Mouse (Mus musculus) heart, embryonic 13.5 days (tissue): ENCODE data around the gene Kdm2b. TPM values are rescaled to one million over a fixed set of nuclear protein-coding genes. Genes with fewer than 3 reads are reported as not detected.
A peak's percentile ranks its signal among the peaks of the same experiment; 100 is the strongest.

Experiments used
- ATAC-seq: fragments of 200-750 bp; cut with Nextera tagmentation; 2 replicates; pipeline ENCODE4 v1.8.0; 2017; ENCODE audit warnings: moderate TSS enrichment; ENCODE audit not compliant: insufficient number of reproducible peaks, low FRiP score, low TSS enrichment; ENCODE audit errors: extremely low read depth
- H3K27ac ChIP-seq: fragments of 300-500 bp; sonication (generic); replicated peaks from 2 replicates; pipeline ENCODE4 v1.5.1; 2015; ENCODE audit warnings: moderate library complexity, mild to moderate bottlenecking, inconsistent platforms
- H3K27me3 ChIP-seq: fragments of 300-500 bp; sonication (generic); replicated peaks from 2 replicates; pipeline ENCODE4 v1.6.1; 2015; ENCODE audit warnings: mild to moderate bottlenecking, inconsistent platforms
- H3K36me3 ChIP-seq: fragments of 300-500 bp; sonication (generic); 2 replicates; pipeline ENCODE4 v1.6.1; 2015; ENCODE audit warnings: mild to moderate bottlenecking, inconsistent platforms
- H3K4me1 ChIP-seq: fragments of 300-500 bp; sonication (generic); 2 replicates; pipeline ENCODE4 v1.6.1; 2015; ENCODE audit warnings: inconsistent platforms
- H3K4me2 ChIP-seq: fragments of 300-500 bp; sonication (generic); 2 replicates; pipeline ENCODE4 v1.6.1; 2015; ENCODE audit warnings: inconsistent platforms, mild to moderate bottlenecking, moderate library complexity
- H3K4me3 ChIP-seq: fragments of 300-500 bp; sonication (generic); 2 replicates; pipeline ENCODE4 v1.5.1; 2015; ENCODE audit warnings: moderate library complexity, mild to moderate bottlenecking, inconsistent platforms
- H3K9ac ChIP-seq: fragments of 300-500 bp; sonication (generic); 2 replicates; pipeline ENCODE4 v1.6.1; 2015; ENCODE audit warnings: inconsistent platforms, mild to moderate bottlenecking, moderate library complexity
- H3K9me3 ChIP-seq: fragments of 300-500 bp; sonication (generic); 2 replicates; pipeline ENCODE4 v1.6.1; 2016; ENCODE audit warnings: inconsistent platforms
- WGBS: fragments of 180-500 bp; shearing (Covaris S2); methylation state at CpG from one replicate; pipeline ENCODE4 v1.1.7; 2015; ENCODE audit warnings: mixed read lengths; 5-methylcytosine and 5-hydroxymethylcytosine counted together
- polyA plus RNA-seq: library from polyadenylated mRNA; unstranded; fragments of >200 nt; fragmentation: Nextera tagmentation; extraction: Ambion mirVana; gene quantifications from 2 replicates; pipeline ENCODE4 v1.2.1, GENCODE M21; 2015

Kdm2b gene
- polyA plus RNA-seq, 1 experiment from 2014 or later, result 28.2 TPM

- Histone ChIP-seq H3K9me3 (no peaks in the 10 kb centered on the region), H3K4me2 (no peak overlapping the region), H3K36me3 (peaks cover 8% of the 10 kb centered on the region; the same call in 1 of the 2 replicates), H3K27ac (no peak overlapping the region), H3K27me3 (no peaks in the 10 kb centered on the region), H3K4me1 (peaks cover 41% of the 10 kb centered on the region), H3K4me3 (no peak overlapping the region), H3K9ac (no peak overlapping the region)
- WGBS, result 91% methylated on average over 16 of the region's 16 CpGs
- ATAC-seq, result no peak
Measured at GRCm38 (mm10) chr5:122888612-122889214, 100.9 kb downstream of the Kdm2b start.

DNA sequence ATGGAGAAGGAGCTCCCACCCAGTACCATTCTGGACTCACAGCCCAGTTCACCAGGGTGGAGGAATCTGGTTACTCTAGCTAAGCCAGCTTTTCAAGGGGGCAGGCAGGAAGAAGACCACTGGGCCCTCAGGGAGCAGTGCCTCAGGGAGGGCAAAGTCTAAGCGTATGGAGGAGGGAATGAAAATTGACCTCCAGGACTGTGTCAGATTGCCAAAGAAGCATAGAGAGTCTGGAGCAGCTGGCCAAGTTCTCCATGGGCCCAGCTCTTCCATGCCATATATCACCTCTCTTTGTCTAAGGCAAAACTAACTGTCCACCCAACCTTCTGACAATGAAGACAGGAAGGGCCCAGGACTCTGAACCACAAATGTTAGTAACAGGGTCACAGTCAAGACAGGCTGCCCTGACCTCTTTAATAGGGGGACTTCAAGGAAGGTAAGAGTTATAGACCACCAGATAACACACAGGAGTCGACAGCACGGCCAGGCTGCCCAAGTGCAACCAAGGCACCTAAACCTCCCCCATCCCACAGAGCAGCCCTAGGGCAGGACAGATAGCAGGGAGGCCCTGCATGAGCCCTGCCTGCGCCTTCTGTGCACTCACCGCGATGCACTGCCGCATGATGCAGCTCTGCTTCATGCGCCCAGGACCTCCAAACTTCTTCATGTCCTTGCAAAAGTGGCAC, 101.6 kb downstream of the Kdm2b start:
- no peak overlapping the region for H3K27ac ChIP-seq
- 69% methylated on average over 8 of the region's 8 CpGs for WGBS

DNA sequence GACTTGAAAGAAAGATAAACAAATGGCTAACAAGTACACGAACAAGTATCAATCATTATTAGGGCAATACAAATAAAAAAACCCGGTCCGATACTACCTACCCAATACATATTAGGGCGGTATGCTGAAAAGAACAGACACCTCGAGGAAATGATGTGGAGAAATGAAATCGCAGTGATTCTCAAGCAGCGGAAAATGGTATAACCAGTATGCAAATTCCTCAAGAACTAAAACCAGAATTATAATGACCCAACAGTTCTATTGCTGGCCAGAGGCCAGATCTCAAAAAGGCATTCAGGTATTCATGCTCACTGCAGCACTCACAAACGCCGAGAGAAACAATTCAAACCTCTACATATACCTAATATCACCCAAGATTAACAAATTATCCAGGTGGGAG, 102.6 kb downstream of the Kdm2b start:
- no peaks in the 10 kb centered on the region for H3K27me3 ChIP-seq
- no peak for ATAC-seq
- peaks cover 20% of the 10 kb centered on the region for H3K36me3 ChIP-seq
- H3K9ac ChIP-seq, result no peak overlapping the region
- H3K27ac ChIP-seq, result no peak overlapping the region
- WGBS, result 87% methylated on average over 9 of the region's 9 CpGs
- no peak overlapping the region for H3K4me3 ChIP-seq
- no peaks in the 10 kb centered on the region for H3K9me3 ChIP-seq
- H3K4me1 ChIP-seq, result peaks cover 42% of the 10 kb centered on the region
- H3K4me2 ChIP-seq, result no peak overlapping the region

More for the DNA sequence above, 101.6 kb downstream of the Kdm2b start:
- ATAC-seq, result no peak
- Histone ChIP-seq H3K9ac (no peak overlapping the region), H3K4me3 (no peak overlapping the region), H3K4me1 (peaks cover 44% of the 10 kb centered on the region), H3K27me3 (no peaks in the 10 kb centered on the region), H3K9me3 (no peaks in the 10 kb centered on the region), H3K4me2 (no peak overlapping the region), H3K36me3 (peaks cover 10% of the 10 kb centered on the region; the same call in 1 of the 2 replicates)

- H3K27me3 ChIP-seq, result no peaks in the 10 kb centered on the region
- peaks cover 28% of the 10 kb centered on the region for H3K4me1 ChIP-seq
- whole genome bisulfite sequencing, result 64% methylated on average over 7 of the region's 7 CpGs
- H3K27ac ChIP-seq, result 0 out of 2 replicates have a peak overlapping the region, but pooled peaks have one; percentile 22
- no peak overlapping the region for H3K4me3 ChIP-seq
- no peak for ATAC-seq
- 0 out of 2 replicates have a peak overlapping the region, but pooled peaks have one; percentile 29 for H3K9ac ChIP-seq
- no peak overlapping the region for H3K4me2 ChIP-seq
- no peaks in the 10 kb centered on the region for H3K9me3 ChIP-seq
- H3K36me3 ChIP-seq, result peaks cover 39% of the 10 kb centered on the region
Measured at GRCm38 (mm10) chr5:122884594-122885348, 104.9 kb downstream of the Kdm2b start.

- no peak overlapping the region for H3K4me3 ChIP-seq
- H3K4me2 ChIP-seq, result no peak overlapping the region
- H3K9me3 ChIP-seq, result no peaks in the 10 kb centered on the region
- no peaks in the 10 kb centered on the region for H3K27me3 ChIP-seq
- peaks cover 49% of the 10 kb centered on the region for H3K36me3 ChIP-seq
- ATAC-seq, result no peak
- H3K27ac ChIP-seq, result 0 out of 2 replicates have a peak overlapping the region, but pooled peaks have one; percentile 12
- H3K4me1 ChIP-seq, result peaks cover 28% of the 10 kb centered on the region
- WGBS, result 38% methylated on average over 2 of the region's 2 CpGs
- H3K9ac ChIP-seq, result no peak overlapping the region
Measured at GRCm38 (mm10) chr5:122883652-122884235, 105.9 kb downstream of the Kdm2b start.

GRCm38 (mm10) chr5:122883237-122883636, 106.4 kb downstream of the Kdm2b start:
- Histone ChIP-seq H3K36me3 (peaks cover 54% of the 10 kb centered on the region), H3K4me1 (peaks cover 28% of the 10 kb centered on the region), H3K9ac (no peak overlapping the region), H3K27me3 (no peaks in the 10 kb centered on the region), H3K4me3 (no peak overlapping the region), H3K4me2 (no peak overlapping the region), H3K27ac (no peak overlapping the region), H3K9me3 (no peaks in the 10 kb centered on the region)
- 76% methylated on average over 9 of the region's 9 CpGs for WGBS
- ATAC-seq, result no peak

GRCm38 (mm10) chr5:122882256-122883050, 107.2 kb downstream of the Kdm2b start:
- Histone ChIP-seq H3K27me3 (no peaks in the 10 kb centered on the region), H3K9me3 (no peaks in the 10 kb centered on the region), H3K4me1 (peaks cover 28% of the 10 kb centered on the region), H3K27ac (no peak overlapping the region), H3K4me3 (no peak overlapping the region), H3K36me3 (peaks cover 59% of the 10 kb centered on the region), H3K9ac (no peak overlapping the region), H3K4me2 (no peak overlapping the region)
- ATAC-seq, result no peak
- 86% methylated on average over 18 of the region's 18 CpGs for WGBS

GRCm38 (mm10) chr5:122881313-122881712, 108.3 kb downstream of the Kdm2b start:
- no peak overlapping the region for H3K4me3 ChIP-seq
- no peak overlapping the region for H3K27ac ChIP-seq
- peaks cover 65% of the 10 kb centered on the region for H3K36me3 ChIP-seq
- H3K4me2 ChIP-seq, result no peak overlapping the region
- WGBS, result 60% methylated on average over 5 of the region's 5 CpGs
- H3K9me3 ChIP-seq, result no peaks in the 10 kb centered on the region
- peaks cover 27% of the 10 kb centered on the region for H3K4me1 ChIP-seq
- no peaks in the 10 kb centered on the region for H3K27me3 ChIP-seq
- no peak for ATAC-seq
- H3K9ac ChIP-seq, result no peak overlapping the region

DNA sequence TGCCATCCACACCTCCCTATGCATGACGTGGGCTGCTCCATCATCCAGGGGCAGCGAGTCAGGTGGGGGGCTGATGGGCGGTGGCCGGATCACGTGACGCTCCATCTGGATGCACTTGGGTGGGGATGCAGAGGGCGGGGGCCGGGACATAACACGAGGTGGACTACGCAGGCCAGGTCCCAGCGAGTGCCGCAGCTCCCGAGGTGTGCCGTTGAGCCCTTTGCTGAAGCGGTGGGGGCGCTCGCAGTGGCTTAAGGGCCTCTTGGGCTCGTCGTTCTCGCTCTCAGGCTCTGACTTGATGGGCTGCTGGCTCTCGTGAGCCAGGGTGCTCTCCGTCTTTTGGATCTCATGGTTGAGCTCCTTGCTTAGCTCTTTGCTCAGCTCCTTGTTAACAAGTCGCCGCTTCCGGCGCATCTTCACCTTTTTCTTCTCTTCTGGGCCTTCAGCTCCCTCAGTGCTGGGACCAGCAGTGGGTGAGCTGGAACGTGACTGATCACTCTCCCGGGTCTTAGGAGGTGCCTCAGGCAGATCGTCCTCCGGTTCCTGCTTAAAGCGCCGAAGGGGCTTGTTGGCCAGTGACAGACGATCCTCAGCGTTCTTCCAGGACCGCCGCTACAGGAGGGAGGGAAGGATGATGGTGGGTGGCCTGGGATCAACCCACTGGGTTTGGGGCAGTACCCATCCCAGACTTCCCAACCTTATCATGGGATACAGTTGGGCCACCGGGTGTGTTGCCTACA, 109.2 kb downstream of the Kdm2b start:
- no peak overlapping the region for H3K4me2 ChIP-seq
- H3K4me1 ChIP-seq, result peaks cover 18% of the 10 kb centered on the region
- H3K9ac ChIP-seq, result no peak overlapping the region
- no peak for ATAC-seq
- peaks cover 74% of the 10 kb centered on the region for H3K36me3 ChIP-seq
- no peaks in the 10 kb centered on the region for H3K27me3 ChIP-seq
- H3K4me3 ChIP-seq, result no peak overlapping the region
- no peak overlapping the region for H3K27ac ChIP-seq
- H3K9me3 ChIP-seq, result no peaks in the 10 kb centered on the region
- WGBS, result 89% methylated on average over 37 of the region's 37 CpGs

DNA sequence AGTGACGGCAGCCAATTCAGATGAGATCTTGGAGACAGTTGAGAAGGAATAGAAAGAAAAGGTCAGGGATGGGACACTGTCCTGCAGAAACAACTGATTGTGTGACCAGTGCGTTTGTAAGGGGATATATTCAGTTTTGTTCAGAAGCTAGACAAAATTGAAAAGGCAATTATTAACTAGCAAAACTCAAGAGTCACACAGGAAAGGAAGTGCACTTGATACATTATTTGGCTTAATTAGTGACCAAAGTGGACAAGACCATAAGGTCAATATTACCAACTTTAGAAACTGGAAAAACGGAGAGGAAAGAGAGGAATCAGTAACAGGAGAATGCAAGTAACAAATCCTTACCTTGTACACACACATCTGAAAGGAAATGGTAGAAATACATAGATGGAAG, 113.0 kb downstream of the Kdm2b start:
- Histone ChIP-seq H3K9me3 (no peaks in the 10 kb centered on the region), H3K27ac (no peak overlapping the region), H3K36me3 (peaks cover 85% of the 10 kb centered on the region), H3K27me3 (no peaks in the 10 kb centered on the region), H3K4me2 (no peak overlapping the region), H3K4me3 (no peak overlapping the region), H3K9ac (no peak overlapping the region), H3K4me1 (no peaks in the 10 kb centered on the region)
- WGBS, result 78% methylated on average over 3 of the region's 3 CpGs
- ATAC-seq, result no peak
